Mouse (Mus musculus): ENCODE results near the gene Fbxw2. TPM values are rescaled to one million over a fixed set of nuclear protein-coding genes. Genes with fewer than 3 reads are reported as not detected.
A peak's percentile ranks its signal among the peaks of the same experiment; 100 is the strongest.

Gene Fbxw2
- polyA plus RNA-seq, 1 experiment, result 29.2 TPM

- TF ChIP-seq CTCF (IDR thresholded peaks at IDR 0.05; ENCODE audit: extremely low read depth, insufficient read depth, insufficient read length, insufficient replicate concordance) (no peak), POLR2A (IDR thresholded peaks at IDR 0.05; ENCODE audit: low read depth, low read length) (no peak)
- H3K4me3 ChIP-seq (ENCODE audit: extremely low read depth, insufficient read depth, insufficient read length), result peak overlapping the region; percentile 94
- peaks cover 36% of the 10 kb centered on the region for H3K36me3 ChIP-seq (ENCODE audit: control insufficient read depth, insufficient read depth, low read length)
- no peaks in the 10 kb centered on the region for H3K27me3 ChIP-seq (ENCODE audit: control insufficient read depth, insufficient read depth, low read length)
- peak; percentile 57 to 67 for DNase-seq (ENCODE audit: low read depth in 1 of 2, low spot score in 2 of 2)
- peak overlapping the region; percentile 96 for H3K27ac ChIP-seq (ENCODE audit: insufficient read depth, low read length)
- peaks cover 9% of the 10 kb centered on the region for H3K4me1 ChIP-seq (ENCODE audit: control insufficient read depth, insufficient read depth, insufficient read length)
- 1% methylated on average over 50 of the region's 50 CpGs for WGBS
These were observed 53.6 kb downstream of the Fbxw2 start for GRCm38 (mm10) chr2:34772252-34773235.

GRCm38 (mm10) chr2:34771368-34772226 lies 54.5 kb downstream of the Fbxw2 start, which contains the start of gene Hspa5:
Gene Hspa5 (plus strand): TSS chr2:34771970.
- H3K27me3 ChIP-seq (ENCODE audit: control insufficient read depth, insufficient read depth, low read length), result no peaks in the 10 kb centered on the region
- under 1% methylated on average over 60 of the region's 60 CpGs for WGBS
- H3K36me3 ChIP-seq (ENCODE audit: control insufficient read depth, insufficient read depth, low read length), result peaks cover 29% of the 10 kb centered on the region
- H3K4me3 ChIP-seq (ENCODE audit: extremely low read depth, insufficient read depth, insufficient read length), result peak within 1 kb of the TSS; percentile 94
- H3K27ac ChIP-seq (ENCODE audit: insufficient read depth, low read length), result peak within 1 kb of the TSS; percentile 96
- TF ChIP-seq CTCF (IDR thresholded peaks at IDR 0.05; ENCODE audit: extremely low read depth, insufficient read depth, insufficient read length, insufficient replicate concordance) (no peak), POLR2A (IDR thresholded peaks at IDR 0.05; ENCODE audit: low read depth, low read length) (peak; percentile 100)
- DNase-seq (ENCODE audit: low read depth in 1 of 2, low spot score in 2 of 2), result peak; percentile 99
- H3K4me1 ChIP-seq (ENCODE audit: control insufficient read depth, insufficient read depth, insufficient read length), result peaks cover 9% of the 10 kb centered on the region

DNA sequence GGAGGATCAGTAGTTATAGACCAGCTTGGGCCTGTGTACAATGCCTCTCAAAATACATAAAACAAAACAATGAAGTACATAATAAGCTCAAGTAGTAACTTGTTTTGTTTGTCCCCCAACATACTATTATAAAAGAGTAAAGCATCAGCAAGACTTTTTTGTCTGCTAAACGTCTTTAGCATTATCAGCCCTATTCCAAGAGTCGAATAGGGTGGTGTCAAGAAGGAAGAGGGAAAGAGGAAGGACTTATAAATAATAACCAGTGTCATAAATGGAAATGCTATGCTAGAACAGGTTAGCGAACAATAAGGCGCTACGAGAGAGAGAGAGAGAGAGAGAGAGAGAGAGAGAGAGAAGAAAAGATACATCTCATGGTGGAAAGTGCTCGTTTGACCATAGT lies 55.2 kb downstream of the Fbxw2 start:
- WGBS, result under 1% methylated on average over 6 of the region's 6 CpGs
- peaks cover 25% of the 10 kb centered on the region for H3K36me3 ChIP-seq (ENCODE audit: control insufficient read depth, insufficient read depth, low read length)
- H3K4me1 ChIP-seq (ENCODE audit: control insufficient read depth, insufficient read depth, insufficient read length), result peaks cover 9% of the 10 kb centered on the region
- H3K27me3 ChIP-seq (ENCODE audit: control insufficient read depth, insufficient read depth, low read length), result no peaks in the 10 kb centered on the region
- TF ChIP-seq CTCF (IDR thresholded peaks at IDR 0.05; ENCODE audit: extremely low read depth, insufficient read depth, insufficient read length, insufficient replicate concordance), result no peak
- TF ChIP-seq POLR2A (IDR thresholded peaks at IDR 0.05; ENCODE audit: low read depth, low read length), result no peak
- peak overlapping the region; percentile 87 for H3K27ac ChIP-seq (ENCODE audit: insufficient read depth, low read length)
- no peak for DNase-seq (ENCODE audit: low read depth in 1 of 2, low spot score in 2 of 2)
- H3K4me3 ChIP-seq (ENCODE audit: extremely low read depth, insufficient read depth, insufficient read length), result peak overlapping the region; percentile 89

GRCm38 (mm10) chr2:34770049-34770448 lies 56.1 kb downstream of the Fbxw2 start:
- H3K4me3 ChIP-seq (ENCODE audit: extremely low read depth, insufficient read depth, insufficient read length), result no peak overlapping the region
- DNase-seq (ENCODE audit: low read depth in 1 of 2, low spot score in 2 of 2), result no peak
- WGBS, result 94% methylated on average over 2 of the region's 2 CpGs
- no peaks in the 10 kb centered on the region for H3K27me3 ChIP-seq (ENCODE audit: control insufficient read depth, insufficient read depth, low read length)
- peaks cover 9% of the 10 kb centered on the region for H3K4me1 ChIP-seq (ENCODE audit: control insufficient read depth, insufficient read depth, insufficient read length)
- no peak for TF ChIP-seq CTCF (IDR thresholded peaks at IDR 0.05; ENCODE audit: extremely low read depth, insufficient read depth, insufficient read length, insufficient replicate concordance)
- no peak for TF ChIP-seq POLR2A (IDR thresholded peaks at IDR 0.05; ENCODE audit: low read depth, low read length)
- no peak overlapping the region for H3K27ac ChIP-seq (ENCODE audit: insufficient read depth, low read length)
- H3K36me3 ChIP-seq (ENCODE audit: control insufficient read depth, insufficient read depth, low read length), result peaks cover 18% of the 10 kb centered on the region

DNA sequence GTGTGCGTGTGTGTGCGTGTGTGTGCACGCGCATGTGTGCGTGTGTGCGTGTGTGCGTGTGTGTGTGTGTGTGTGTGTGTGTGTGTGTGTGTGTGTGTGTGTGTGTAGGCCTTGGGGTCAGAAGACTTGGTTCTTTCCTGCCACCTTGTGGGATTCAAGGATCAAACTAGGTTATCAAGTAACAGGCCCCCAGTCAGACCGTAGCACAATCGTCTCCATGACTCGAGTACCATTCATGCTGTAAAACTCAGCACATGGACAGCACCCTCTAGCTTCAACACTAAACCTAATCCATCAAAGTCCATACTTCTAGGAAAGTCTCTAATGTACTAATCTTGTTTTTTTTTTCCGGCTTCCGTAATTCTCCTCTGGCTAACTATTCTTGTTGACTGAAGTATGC lies 61.3 kb downstream of the Fbxw2 start:
- no peak for DNase-seq (ENCODE audit: low read depth in 1 of 2, low spot score in 2 of 2)
- no peak for TF ChIP-seq CTCF (IDR thresholded peaks at IDR 0.05; ENCODE audit: extremely low read depth, insufficient read depth, insufficient read length, insufficient replicate concordance)
- TF ChIP-seq POLR2A (IDR thresholded peaks at IDR 0.05; ENCODE audit: low read depth, low read length), result no peak
- Histone ChIP-seq H3K4me3 (ENCODE audit: extremely low read depth, insufficient read depth, insufficient read length) (no peak overlapping the region), H3K27ac (ENCODE audit: insufficient read depth, low read length) (no peak overlapping the region), H3K4me1 (ENCODE audit: control insufficient read depth, insufficient read depth, insufficient read length) (no peaks in the 10 kb centered on the region), H3K27me3 (ENCODE audit: control insufficient read depth, insufficient read depth, low read length) (no peaks in the 10 kb centered on the region), H3K36me3 (ENCODE audit: control insufficient read depth, insufficient read depth, low read length) (no peaks in the 10 kb centered on the region)
- 76% methylated on average over 12 of the region's 12 CpGs for WGBS

- 80% methylated on average over 2 of the region's 2 CpGs for WGBS
- Histone ChIP-seq H3K27ac (ENCODE audit: insufficient read depth, low read length) (no peak overlapping the region), H3K4me3 (ENCODE audit: extremely low read depth, insufficient read depth, insufficient read length) (no peak overlapping the region), H3K27me3 (ENCODE audit: control insufficient read depth, insufficient read depth, low read length) (no peaks in the 10 kb centered on the region), H3K36me3 (ENCODE audit: control insufficient read depth, insufficient read depth, low read length) (no peaks in the 10 kb centered on the region), H3K4me1 (ENCODE audit: control insufficient read depth, insufficient read depth, insufficient read length) (no peaks in the 10 kb centered on the region)
- TF ChIP-seq CTCF (IDR thresholded peaks at IDR 0.05; ENCODE audit: extremely low read depth, insufficient read depth, insufficient read length, insufficient replicate concordance) (no peak), POLR2A (IDR thresholded peaks at IDR 0.05; ENCODE audit: low read depth, low read length) (no peak)
- no peak for DNase-seq (ENCODE audit: low read depth in 1 of 2, low spot score in 2 of 2)
These were observed 63.2 kb downstream of the Fbxw2 start for GRCm38 (mm10) chr2:34762872-34763271.

All from spleen, adult 2 months (tissue).